Mouse (Mus musculus): ENCODE measurements around the gene Sv2c. TPM values are rescaled to one million over a fixed set of nuclear protein-coding genes. Genes with fewer than 3 reads are reported as not detected.

The Sv2c gene
- total and polyA plus RNA-seq, 2 experiments from 2014 or later = 7.9 to 24.3 TPM

DNA sequence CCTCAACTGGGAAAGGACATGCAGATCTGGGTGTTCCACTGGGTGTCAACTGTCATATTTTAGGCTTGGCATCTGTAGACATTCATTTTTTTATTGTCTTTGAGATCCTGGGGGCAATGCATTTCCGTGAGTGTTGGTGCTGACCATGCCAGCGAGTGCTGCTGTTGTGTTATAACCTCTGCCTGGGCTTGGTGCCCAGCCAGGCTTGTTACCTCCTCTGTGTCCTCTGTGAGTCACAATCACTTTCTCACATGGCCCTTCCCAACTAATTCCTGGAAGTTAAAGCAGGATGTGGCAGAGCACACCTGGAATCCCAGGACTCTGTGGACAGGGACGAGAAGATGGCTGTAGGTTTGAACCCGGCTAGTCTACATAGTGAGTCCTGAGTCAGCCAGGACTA is 209.8 kb downstream of the Sv2c start:
- Histone ChIP-seq H3K4me1 (ENCODE audit: insufficient read depth, low read length) (no peaks in the 10 kb centered on the region), H3K9ac (replicated peaks; ENCODE audit: low read length, poor library complexity, severe bottlenecking) (no peak overlapping the region), H3K4me2 (ENCODE audit: low read depth, low read length, poor library complexity, severe bottlenecking) (no peak overlapping the region), H3K4me3 (ENCODE audit: low read depth, low read length) (no peak overlapping the region), H3K9me3 (ENCODE audit: low read length) (no peaks in the 10 kb centered on the region), H3K27ac (ENCODE audit: low read depth, low read length) (no peak overlapping the region), H3K27me3 (ENCODE audit: insufficient read depth, low read length) (no peaks in the 10 kb centered on the region), H3K36me3 (ENCODE audit: insufficient read depth, low read length) (no peaks in the 10 kb centered on the region)
- TF ChIP-seq CTCF (IDR thresholded peaks at IDR 0.05) = no peak
- ATAC-seq (ENCODE audit: low FRiP score) (no peak), DNase-seq (ENCODE audit: low spot score) (no peak)
- WGBS = 88% methylated on average over 4 of the region's 4 CpGs

DNA sequence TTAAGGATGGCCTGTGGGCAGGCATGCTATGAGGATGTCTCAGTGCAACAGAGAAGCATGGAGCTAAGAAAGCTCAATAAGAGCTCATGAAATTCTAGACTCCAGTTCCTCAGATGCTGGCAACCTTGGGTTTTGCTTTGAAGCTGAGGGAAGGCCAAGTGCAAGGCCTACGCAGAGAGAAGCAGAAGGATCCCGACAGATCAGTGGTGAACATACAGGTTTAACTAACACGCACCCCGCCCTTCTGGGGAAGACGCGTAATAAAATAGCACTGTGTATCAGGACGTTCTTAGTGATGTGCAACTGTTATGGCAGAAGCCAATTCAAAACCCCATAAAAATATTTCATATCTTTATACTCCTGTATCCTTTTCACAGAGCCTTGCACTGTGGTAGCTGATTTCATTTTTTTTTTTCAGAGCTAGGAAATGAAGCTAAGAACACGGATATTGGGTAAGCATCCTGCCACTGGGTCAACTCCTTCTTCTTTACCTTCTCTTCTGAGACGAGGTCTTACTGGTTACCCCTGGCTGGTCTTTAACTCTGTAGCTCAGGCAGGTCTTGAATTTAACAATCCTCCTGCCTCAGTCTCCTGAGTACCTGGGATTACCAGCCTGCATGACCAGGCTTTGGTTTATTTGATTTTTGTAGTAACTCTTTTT is 213.6 kb downstream of the Sv2c start:
- H3K9ac ChIP-seq (replicated peaks; ENCODE audit: low read length, poor library complexity, severe bottlenecking) = no peak overlapping the region
- no peak for TF ChIP-seq CTCF (IDR thresholded peaks at IDR 0.05)
- no peak overlapping the region for H3K27ac ChIP-seq (ENCODE audit: low read depth, low read length)
- H3K4me1 ChIP-seq (ENCODE audit: insufficient read depth, low read length) = no peaks in the 10 kb centered on the region
- no peaks in the 10 kb centered on the region for H3K27me3 ChIP-seq (ENCODE audit: insufficient read depth, low read length)
- H3K4me2 ChIP-seq (ENCODE audit: low read depth, low read length, poor library complexity, severe bottlenecking) = no peak overlapping the region
- DNase-seq (ENCODE audit: low spot score) = no peak
- no peak for ATAC-seq (ENCODE audit: low FRiP score)
- 88% methylated on average over 9 of the region's 9 CpGs for WGBS
- no peaks in the 10 kb centered on the region for H3K36me3 ChIP-seq (ENCODE audit: insufficient read depth, low read length)
- no peaks in the 10 kb centered on the region for H3K9me3 ChIP-seq (ENCODE audit: low read length)
- H3K4me3 ChIP-seq (ENCODE audit: low read depth, low read length) = no peak overlapping the region

DNA sequence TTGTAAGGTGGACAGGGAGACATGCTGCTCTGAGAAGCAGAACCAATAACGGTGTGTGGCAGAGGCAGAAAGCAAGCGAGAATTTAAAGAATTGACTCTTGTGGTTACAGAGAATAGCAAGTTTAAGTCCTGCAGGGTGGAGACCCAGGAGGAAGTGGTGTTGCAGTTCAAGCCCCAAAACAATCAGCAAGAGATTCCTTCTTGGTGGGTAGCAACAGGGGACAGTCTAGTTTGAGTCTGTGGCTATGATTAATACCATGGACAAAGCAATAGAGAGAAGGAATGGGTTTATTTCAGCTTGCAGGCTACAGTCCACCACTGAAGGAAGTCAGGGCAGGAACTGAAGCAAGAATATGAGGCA is 219.4 kb downstream of the Sv2c start:
- Histone ChIP-seq H3K36me3 (ENCODE audit: insufficient read depth, low read length) (no peaks in the 10 kb centered on the region), H3K9me3 (ENCODE audit: low read length) (no peaks in the 10 kb centered on the region), H3K4me3 (ENCODE audit: low read depth, low read length) (no peak overlapping the region), H3K4me1 (ENCODE audit: insufficient read depth, low read length) (no peaks in the 10 kb centered on the region), H3K27ac (ENCODE audit: low read depth, low read length) (no peak overlapping the region), H3K9ac (replicated peaks; ENCODE audit: low read length, poor library complexity, severe bottlenecking) (no peak overlapping the region), H3K27me3 (ENCODE audit: insufficient read depth, low read length) (no peaks in the 10 kb centered on the region), H3K4me2 (ENCODE audit: low read depth, low read length, poor library complexity, severe bottlenecking) (no peak overlapping the region)
- no peak for TF ChIP-seq CTCF (IDR thresholded peaks at IDR 0.05)
- WGBS = 79% methylated on average over 2 of the region's 2 CpGs
- ATAC-seq (ENCODE audit: low FRiP score) = no peak
- no peak for DNase-seq (ENCODE audit: low spot score)

DNA sequence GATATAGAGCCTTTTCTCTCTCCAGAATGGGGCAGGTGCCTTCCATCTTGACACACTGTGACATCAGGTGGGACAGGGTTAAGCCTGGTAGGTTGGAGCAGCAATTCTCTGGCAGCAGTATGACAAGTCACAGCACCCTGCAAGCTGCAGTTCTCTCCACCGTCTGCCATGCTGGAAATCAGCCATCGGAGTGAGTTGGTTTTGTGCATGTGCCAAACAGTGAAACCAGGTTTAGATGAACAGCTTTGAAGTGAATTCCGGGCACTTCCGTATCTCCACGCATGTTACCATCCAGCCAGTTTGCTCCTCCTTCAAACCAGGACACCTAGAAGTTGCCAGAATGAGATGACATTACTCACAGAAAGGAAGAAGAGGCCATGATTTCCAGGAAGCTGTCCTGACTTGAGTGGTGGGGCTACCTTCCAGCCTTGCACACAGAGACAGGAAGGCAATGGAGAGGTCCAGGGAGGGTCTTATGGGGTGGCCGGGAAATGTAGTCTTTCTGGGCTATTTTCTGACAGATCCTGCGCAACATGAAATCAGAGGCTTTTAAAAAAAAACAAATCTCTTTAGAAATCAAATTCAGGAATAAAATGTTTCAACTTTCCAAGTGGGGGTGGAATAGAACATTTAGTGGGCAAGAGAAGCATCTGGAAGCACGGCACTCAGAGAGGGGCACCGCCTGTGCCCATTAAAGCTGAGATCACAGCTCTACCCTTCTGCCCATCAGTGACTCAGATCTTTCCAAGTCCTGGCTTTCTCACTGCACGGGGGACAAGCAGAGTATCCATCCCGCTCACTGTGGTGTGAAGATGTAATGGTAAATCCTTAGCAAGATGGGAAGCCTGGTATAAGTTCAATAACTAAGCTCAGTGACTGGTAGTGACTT is 220.0 kb downstream of the Sv2c start:
- H3K27me3 ChIP-seq (ENCODE audit: insufficient read depth, low read length) = no peaks in the 10 kb centered on the region
- no peaks in the 10 kb centered on the region for H3K36me3 ChIP-seq (ENCODE audit: insufficient read depth, low read length)
- H3K4me3 ChIP-seq (ENCODE audit: low read depth, low read length) = no peak overlapping the region
- WGBS = 81% methylated on average over 11 of the region's 11 CpGs
- H3K4me1 ChIP-seq (ENCODE audit: insufficient read depth, low read length) = no peaks in the 10 kb centered on the region
- ATAC-seq (ENCODE audit: low FRiP score) (no peak), DNase-seq (ENCODE audit: low spot score) (peak; percentile 86)
- no peak for TF ChIP-seq CTCF (IDR thresholded peaks at IDR 0.05)
- H3K4me2 ChIP-seq (ENCODE audit: low read depth, low read length, poor library complexity, severe bottlenecking) = no peak overlapping the region
- H3K27ac ChIP-seq (ENCODE audit: low read depth, low read length) = no peak overlapping the region
- no peaks in the 10 kb centered on the region for H3K9me3 ChIP-seq (ENCODE audit: low read length)
- no peak overlapping the region for H3K9ac ChIP-seq (replicated peaks; ENCODE audit: low read length, poor library complexity, severe bottlenecking)

DNA sequence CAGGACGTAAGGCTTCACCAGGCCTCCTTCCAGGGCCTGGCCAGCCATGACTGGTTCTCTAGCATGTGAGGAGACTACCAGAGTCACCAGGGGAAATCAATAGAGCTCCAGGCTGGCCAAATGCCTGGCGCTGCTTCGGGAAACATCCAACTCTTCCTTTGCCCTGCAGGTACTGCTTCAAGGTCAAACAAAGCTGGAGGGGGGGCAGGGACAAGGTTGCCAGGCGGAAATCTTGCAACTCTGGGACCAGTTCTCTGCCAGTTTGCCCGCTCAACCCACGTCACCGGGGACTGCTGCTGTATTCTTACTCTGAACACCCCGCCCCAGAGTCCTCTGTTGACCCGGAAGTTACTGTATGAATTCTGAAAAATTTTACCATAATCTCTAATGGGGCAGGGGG is 222.1 kb downstream of the Sv2c start:
- no peak for ATAC-seq (ENCODE audit: low FRiP score)
- H3K27ac ChIP-seq (ENCODE audit: low read depth, low read length) = no peak overlapping the region
- no peaks in the 10 kb centered on the region for H3K9me3 ChIP-seq (ENCODE audit: low read length)
- DNase-seq (ENCODE audit: low spot score) = no peak
- H3K4me1 ChIP-seq (ENCODE audit: insufficient read depth, low read length) = no peaks in the 10 kb centered on the region
- 79% methylated on average over 9 of the region's 9 CpGs for WGBS
- no peaks in the 10 kb centered on the region for H3K27me3 ChIP-seq (ENCODE audit: insufficient read depth, low read length)
- H3K9ac ChIP-seq (replicated peaks; ENCODE audit: low read length, poor library complexity, severe bottlenecking) = no peak overlapping the region
- TF ChIP-seq CTCF (IDR thresholded peaks at IDR 0.05) = no peak
- no peak overlapping the region for H3K4me2 ChIP-seq (ENCODE audit: low read depth, low read length, poor library complexity, severe bottlenecking)
- no peak overlapping the region for H3K4me3 ChIP-seq (ENCODE audit: low read depth, low read length)
- H3K36me3 ChIP-seq (ENCODE audit: insufficient read depth, low read length) = no peaks in the 10 kb centered on the region

DNA sequence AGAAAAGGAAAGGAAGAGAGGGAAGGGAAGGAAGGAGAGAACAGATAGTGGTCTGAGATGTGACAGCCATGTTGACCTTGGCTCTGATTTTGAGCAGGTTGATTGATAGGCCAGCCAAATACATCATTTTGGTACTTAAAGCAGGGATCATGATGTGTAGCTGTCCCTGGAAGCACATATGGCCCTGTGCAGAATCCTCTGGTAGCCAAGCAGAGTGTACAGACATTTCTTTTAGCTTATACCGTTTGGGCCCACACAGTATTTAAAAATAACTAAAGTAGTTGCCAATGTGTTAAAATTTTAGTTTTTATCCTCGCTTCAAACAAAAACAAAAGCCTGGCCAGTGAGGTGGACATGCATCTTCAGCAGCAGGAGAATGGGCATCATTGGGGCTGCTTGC is 223.1 kb downstream of the Sv2c start:
- no peaks in the 10 kb centered on the region for H3K9me3 ChIP-seq (ENCODE audit: low read length)
- 88% methylated on average over 2 of the region's 2 CpGs for WGBS
- H3K4me2 ChIP-seq (ENCODE audit: low read depth, low read length, poor library complexity, severe bottlenecking) = no peak overlapping the region

More for the DNA sequence above, 223.1 kb downstream of the Sv2c start:
- no peak for TF ChIP-seq CTCF (IDR thresholded peaks at IDR 0.05)
- no peak for ATAC-seq (ENCODE audit: low FRiP score)
- Histone ChIP-seq H3K9ac (replicated peaks; ENCODE audit: low read length, poor library complexity, severe bottlenecking) (no peak overlapping the region), H3K27me3 (ENCODE audit: insufficient read depth, low read length) (no peaks in the 10 kb centered on the region), H3K4me1 (ENCODE audit: insufficient read depth, low read length) (no peaks in the 10 kb centered on the region), H3K4me3 (ENCODE audit: low read depth, low read length) (no peak overlapping the region), H3K36me3 (ENCODE audit: insufficient read depth, low read length) (no peaks in the 10 kb centered on the region), H3K27ac (ENCODE audit: low read depth, low read length) (no peak overlapping the region)
- no peak for DNase-seq (ENCODE audit: low spot score)

Other genes starting within 250 kb of the Sv2c start
- 5.4 and 5.6 TPM in 2 replicates for gene Iqgap2, start 240.7 kb downstream of the Sv2c start, total RNA-seq (2014; rRNA removed)
- gene Iqgap2, start 240.7 kb downstream of the Sv2c start, polyA plus RNA-seq (2015; fragmentation: Nextera tagmentation; extraction: Ambion mirVana) = 1.8 and 2.0 TPM in 2 replicates
- 2.0 and 4.5 TPM in 2 replicates for gene Gm20075, start 51.2 kb downstream of the Sv2c start, total RNA-seq (2014; rRNA removed)
- gene Gm20075, start 51.2 kb downstream of the Sv2c start, polyA plus RNA-seq (2015; fragmentation: Nextera tagmentation; extraction: Ambion mirVana) = 10.0 and 11.3 TPM in 2 replicates
- not detected in 2 replicates for gene Gm17190, start 50.5 kb downstream of the Sv2c start, total RNA-seq (2014; rRNA removed)
- not detected in 2 replicates for gene Gm17190, start 50.5 kb downstream of the Sv2c start, polyA plus RNA-seq (2015; fragmentation: Nextera tagmentation; extraction: Ambion mirVana)